Mouse (Mus musculus): ENCODE results near the gene Ctnna3.
A peak's percentile ranks its signal among the peaks of the same experiment; 100 is the strongest.

Gene Ctnna3

DNA sequence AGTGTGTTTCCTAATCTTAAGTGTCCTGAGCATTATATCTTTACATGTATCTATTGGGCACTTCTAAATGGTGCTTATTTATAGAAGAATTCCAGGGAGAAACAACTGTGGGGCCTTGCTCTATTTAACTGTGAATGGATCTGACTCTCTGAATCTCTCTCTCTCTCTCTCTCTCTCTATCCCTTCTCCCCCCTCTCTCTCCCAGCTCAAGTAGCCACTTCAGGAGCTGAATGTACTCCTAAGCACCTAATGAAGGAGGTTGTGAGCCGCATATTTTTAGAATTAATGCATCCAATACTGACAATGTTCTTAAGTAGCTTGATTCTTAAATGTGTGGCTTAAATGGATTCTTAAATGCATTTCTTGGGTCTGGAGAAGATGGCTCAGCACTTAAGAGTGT is 521.6 kb downstream of the Ctnna3 start:
- DNase-seq, result no peak

DNA sequence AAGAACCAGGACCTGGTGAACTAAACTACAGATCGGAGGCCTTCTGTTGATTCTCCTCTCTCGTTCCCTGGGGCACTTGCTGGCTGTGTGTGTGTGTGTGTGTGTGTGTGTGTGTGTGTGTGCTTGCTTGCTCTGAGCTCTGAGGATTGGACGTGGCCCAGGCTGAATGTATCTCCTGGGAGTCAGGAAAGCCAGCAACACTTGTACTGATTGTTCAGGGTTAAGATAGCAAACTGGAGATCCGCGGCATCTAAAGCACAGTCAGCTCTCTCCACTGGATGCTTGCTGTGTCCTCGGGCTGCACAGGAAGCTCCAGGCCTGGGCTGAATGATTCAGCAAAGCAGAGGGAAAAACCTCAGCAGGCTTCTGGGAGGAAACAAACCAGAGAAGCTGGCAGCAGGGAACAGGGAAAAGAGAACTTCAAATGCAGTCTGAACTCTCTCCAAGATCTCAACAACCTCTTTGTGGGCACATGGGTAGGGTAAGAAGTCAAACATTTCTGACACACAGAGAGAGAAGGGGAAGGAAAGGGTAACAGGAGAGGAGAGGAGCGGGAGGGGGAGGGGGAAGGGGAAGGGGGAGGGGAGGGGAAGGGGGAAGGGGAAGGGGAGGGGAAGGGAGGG is 524.5 kb downstream of the Ctnna3 start:
- peak; percentile 57 to 58 for DNase-seq

DNA sequence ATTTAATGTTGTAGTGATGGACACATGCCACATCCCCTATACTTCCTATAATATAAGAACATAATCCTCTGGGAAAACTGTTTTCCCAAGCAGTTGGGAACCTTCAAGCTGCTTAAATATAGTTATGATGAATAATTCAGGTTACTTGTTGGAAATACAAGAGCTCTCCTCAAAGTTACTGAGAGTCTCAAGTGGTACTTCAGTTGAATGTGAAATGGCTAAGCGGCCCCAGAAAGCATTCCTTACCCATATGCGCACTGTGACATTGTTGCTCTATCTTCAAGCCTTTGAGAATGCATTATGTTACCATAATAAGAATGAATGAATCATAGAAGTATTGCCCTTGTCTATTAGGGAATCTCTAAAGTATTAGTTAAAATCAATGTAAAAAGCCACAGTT is 542.4 kb downstream of the Ctnna3 start:
- DNase-seq, result no peak

DNA sequence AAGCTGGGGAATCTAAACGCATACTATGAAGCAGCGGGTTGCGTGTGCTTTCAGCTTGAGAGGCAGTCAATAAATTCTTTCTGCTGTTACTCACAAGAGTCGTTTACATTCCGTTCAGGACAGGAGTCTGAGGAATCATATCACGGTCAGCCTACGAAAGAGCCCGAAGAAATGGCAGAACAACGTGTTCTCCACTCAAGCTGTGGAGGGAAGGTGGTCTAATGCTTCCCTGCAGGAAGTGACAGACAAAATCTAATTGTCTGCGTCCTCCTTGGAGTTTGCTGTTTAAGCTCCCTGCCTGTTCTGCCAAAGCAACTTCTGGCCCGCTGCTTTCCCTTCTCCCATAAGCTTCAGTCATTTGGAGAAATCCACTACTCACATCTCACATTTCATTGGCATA is 548.2 kb downstream of the Ctnna3 start:
- DNase-seq, result no peak

DNA sequence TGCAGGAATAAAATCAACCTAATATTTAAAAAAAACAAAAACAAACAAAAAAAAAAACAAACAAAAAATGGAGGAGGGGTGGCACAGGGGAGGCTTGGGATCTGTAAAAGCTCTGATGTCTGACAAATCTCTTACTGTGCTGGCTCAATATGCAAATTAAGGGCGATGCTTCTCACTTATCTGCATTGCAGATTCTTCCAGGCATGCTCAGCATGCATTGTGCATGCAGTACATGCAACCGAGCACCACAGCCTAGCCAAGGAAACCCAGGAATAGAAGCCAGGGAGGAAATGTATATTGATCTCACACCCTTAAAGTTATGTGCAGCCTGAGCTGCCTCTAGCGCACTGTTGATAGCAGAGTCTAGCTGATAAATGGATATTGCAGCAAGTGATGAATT is 548.6 kb downstream of the Ctnna3 start:
- DNase-seq, result no peak

DNA sequence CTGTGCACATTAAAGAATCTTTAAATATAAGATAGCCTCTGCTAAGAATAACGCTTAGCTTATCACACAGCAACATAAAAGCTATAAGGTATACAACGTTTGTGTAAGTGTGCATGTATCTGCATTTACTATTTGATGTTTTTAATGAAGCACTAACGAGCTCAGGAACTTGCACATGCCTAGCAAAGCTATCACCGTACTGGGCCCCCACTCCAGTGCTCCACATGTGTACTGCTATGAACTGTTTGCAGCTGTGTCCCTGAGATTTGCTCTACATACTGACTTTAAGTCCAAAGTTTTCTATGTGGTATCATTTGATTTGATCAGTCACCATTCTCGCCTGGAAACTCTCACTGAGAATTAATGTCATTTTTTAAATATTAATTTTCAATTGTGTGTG is 549.1 kb downstream of the Ctnna3 start:
- no peak for DNase-seq

DNA sequence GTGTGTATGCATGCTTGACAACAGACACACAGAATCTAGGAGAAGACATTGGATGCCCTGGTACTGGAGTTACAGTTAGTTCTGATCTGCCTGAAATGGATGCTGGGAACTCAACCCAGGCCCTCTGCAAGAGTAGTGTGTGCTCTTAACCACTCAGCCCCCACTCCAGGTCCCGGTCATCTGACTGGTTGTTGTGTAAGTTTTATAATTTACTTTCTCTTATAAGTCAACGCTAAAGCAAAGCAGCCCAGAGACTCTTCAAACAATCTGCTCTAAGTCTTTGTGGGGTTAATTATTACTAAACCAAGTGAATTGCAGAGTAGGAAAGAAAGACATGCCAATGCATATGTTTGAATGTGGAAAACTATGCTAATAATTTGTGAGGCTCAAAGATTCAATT is 549.5 kb downstream of the Ctnna3 start:
- DNase-seq, result no peak

DNA sequence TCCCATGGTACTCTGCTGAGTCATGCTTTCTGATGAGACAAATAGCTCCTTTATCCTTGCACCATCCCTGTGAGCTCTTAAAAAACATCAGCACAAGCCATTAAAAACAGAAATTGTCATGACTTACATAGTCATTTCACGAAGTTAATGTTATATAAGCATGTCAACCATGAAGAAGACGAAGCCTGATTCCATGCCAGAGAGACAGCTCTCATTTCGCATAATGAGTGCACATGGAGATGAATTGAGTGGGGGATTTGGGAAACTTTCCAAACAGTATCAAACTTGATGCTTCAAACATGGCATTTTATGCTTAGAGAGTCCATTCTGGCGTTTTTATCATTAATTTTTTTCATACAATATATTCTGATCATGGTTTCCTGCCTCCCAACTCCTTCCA is 555.7 kb downstream of the Ctnna3 start:
- no peak for DNase-seq

DNA sequence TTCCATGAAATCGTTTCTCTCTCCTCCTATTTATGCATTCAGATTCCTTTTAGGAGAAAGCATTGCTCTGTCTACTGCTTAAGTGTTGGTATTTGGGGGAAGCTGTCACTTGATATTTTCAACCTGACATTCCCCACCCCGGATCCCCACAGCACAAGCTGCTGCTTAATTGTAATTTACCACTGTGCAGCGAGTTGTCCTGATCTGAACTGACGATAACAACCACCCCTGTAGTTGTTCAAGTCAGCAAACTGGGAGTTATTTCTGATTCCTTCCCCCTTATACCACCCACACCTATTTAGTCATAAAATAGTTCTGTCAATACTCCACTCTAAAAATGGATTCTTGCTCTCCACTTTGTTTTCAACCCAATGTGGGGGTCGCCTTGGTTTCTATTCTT is 564.4 kb downstream of the Ctnna3 start:
- no peak for DNase-seq

DNA sequence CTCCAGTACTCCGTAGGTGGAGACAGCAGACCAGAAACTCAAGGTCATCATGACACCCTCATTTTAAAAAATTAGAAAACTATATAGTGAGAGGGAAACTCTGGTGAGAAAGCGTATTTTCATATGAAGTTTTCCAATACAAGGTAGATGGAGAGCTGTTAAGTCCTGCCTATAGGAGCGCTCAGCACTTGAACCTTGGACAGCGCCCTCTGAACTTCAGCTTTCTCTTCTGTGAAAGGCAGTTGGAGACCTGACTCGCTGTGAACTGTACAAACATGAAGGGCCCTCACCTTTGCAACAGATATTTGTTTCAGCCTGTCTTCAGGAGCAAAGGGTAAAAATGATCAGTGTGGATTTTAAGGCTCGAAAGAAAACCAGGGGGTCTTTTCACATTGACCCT is 571.6 kb downstream of the Ctnna3 start:
- no peak for DNase-seq

DNA sequence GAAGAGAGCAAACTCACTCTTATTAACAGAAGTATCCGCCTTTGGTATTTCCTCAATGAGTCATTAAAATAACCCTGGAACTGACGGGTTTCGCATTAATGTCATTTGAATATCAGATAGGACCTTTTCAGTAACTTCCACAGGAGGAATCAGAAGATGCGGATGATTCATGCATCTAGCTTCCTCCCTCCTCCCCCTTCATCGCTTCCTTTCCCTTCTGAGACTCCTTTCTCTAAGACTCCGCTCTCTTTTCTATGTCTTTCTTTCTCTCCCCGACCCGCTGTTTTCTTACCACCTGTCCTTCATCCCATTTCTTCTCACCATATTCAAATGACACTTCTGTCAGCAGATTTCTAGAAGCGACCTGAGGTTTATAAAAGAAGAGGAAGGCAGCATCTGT is 572.1 kb downstream of the Ctnna3 start:
- no peak for DNase-seq

DNA sequence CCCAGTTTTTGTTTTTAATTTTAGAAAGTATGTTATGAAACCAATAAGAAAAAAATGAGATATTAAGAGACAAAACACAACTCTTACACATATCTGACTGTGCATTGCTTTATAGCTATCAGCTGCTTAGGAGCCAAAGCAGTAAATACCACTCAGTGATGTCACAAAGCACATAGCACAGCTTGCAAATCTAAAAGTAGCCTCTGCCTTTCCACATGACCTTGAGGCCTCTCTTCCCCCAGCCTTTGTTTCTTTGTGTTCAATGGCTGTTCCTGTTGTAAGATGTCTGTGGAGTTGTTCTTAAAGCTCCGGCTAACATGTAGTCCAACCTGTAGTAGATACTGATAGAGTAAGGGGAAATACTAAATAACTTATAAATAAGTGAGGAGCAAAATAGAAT is 590.4 kb downstream of the Ctnna3 start:
- no peak for DNase-seq

DNA sequence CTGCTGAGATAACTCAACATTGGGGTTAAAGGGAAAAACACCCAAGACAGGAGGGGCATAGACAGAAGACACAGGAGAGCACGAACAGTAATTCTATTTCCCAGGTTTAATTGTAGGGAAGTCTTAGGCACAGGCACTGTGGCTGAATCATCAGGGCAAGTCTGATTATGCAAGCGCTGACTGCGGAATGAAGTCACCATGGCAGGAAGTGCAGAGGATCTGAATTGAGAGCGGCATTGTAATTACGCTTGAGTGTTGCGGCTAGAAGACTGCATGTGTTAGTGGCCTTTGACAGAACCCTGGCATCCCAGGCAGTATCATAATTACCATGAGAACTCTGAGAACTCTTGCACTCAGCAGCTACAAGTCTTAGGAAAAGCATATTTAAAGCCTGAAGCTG is 593.4 kb downstream of the Ctnna3 start:
- no peak for DNase-seq

DNA sequence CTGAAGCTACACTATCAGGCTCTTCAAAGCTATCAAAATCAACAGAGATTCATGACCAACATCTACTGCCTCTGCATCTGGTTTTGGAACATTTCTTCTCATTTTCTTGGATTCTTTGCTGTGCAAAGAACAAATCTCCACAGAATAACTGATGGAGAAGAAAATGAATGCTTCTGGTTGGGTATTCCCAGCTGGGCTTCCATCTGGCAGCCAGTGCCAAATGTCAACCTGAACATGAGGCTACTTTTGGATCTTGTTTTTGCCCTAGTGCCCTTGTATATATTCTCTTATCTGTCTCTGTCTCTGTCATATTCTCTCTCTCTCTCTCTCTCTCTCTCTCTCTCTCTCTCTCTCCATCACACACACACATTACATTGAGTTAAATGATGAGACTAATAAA is 601.0 kb downstream of the Ctnna3 start:
- peak; percentile 14 to 43 for DNase-seq

DNA sequence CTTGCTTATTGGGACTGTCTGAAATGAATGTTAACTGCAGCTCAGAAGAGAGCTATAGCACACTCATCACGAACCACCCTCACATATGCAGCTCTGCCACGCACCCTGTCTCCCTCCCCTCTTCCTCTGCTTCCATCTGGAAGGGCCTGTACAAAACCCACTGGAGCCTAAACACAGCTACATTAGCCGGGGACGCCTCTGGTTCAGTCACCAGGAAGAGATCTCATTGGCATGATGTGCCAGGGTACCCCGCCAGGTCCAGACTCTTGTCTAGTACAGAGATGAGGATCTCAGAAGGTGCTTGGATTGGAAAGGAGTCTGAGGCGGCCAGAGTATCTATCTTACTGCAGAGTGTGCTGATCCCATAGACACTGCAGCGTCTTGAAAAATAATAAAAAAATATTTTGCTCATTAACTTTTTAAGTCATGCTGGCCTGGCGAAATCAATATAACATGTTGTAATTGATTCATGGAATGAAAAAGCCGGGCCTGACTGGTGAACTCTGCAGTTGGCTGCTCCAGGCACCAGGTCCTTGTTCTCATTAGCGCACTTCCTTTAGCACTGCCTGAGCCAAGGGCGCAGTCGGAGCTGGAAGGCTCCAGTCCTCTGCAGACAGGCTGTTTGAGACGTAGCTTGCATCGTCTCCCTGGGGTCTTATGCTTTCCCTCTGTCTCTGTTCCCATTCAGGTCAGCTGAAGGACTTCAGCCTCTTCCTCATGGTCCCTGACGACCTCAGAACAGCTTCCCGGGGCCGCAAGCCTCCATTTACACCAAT is 610.0 kb downstream of the Ctnna3 start:
- peak; percentile 89 to 93 for DNase-seq

DNA sequence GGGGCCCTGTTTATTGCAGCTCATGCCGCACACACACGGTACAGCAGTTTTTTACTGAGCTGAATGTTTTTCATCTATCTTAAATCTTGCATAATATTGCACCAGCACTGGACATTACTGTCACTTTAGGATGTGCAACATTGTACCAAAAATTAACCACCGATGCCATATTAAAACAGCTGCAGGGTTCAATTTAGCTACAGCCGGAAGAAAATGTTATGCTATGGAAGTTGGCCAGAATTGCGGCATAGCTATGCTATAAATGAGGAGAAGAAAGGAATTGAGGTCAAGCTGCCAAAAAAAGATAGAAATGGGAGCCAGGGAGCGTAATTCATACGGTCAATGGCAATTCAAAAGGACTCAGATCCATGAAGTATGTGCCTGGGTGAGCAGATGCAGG is 611.3 kb downstream of the Ctnna3 start:
- peak in 1 of 2 experiments; percentile 56 for DNase-seq

DNA sequence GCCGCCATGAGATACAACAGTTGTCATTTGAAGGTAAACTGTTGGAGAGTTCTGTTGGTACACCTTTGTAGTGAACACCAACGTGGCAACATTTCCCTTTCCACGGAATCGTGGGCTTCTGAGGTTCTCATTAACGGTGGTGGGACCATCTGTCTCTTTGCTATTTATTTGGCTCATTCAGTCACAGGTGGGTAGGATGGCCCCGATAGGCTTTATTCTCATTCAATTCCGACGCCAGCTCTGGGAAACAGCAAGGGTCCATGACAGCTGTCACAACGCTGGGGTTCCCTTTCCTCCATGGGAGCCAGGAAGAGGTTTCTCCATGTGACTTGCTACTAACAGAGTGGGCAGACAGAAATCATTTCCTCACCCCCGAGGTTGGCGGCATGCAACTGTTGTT is 612.0 kb downstream of the Ctnna3 start:
- peak; percentile 79 to 88 for DNase-seq

DNA sequence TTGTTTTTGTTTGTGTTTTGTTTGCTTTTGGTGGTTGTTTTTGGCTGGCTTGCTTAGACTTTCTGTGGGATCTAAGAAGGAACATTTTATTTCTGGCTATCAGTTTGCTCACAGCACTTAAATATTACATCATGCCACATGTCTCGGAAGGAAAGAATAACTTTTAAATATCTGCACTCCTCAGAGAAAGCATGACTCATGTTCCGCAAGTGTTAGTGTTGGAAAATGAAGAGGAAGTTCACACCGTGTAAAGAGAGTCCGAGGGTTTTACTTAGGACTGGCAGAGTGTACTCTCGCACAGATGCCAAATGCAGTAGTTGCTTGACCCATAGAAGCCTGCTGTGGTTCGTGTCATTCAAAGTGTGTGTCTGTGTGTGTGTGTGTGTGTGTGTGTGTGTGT is 619.3 kb downstream of the Ctnna3 start:
- no peak for DNase-seq

DNA sequence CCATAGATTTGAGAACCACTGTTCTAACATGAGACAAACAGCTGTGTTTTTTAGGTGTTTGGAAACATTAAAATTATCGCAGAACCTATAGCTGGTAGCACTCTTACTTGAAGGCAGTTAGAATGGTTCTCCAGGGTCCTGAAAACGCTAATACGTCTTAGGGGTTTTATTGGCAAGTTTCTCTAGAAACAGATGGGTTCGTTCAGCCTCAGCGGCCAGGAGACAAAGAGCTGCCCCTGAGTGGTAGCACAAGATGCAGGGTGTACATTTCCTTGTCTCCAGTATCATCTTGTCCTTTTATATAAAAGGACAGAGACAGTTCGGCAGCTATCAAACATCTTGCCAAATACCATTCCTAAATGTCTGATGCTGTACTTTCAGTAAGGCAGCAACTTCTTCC is 620.0 kb downstream of the Ctnna3 start:
- peak in 1 of 2 experiments; percentile 67 for DNase-seq

DNA sequence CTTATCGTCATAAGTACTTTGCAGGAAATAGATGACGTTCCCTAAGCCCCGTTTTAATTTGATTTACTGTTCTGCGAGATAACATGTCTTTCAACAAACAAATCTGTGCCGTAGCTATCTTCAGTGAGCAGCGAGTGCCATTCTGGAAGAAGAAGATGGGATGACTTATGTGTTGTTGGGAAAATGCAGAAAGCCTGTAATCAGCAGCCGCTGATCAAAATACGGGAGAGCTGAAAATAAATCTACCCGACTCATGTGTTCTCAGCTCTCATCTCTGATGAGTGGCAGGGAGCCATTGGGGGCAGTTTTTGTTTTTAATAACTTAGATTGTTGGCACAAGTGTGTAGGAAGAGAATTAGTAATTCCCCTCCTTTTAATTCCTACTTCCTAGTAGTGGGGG is 633.8 kb downstream of the Ctnna3 start:
- no peak for DNase-seq

DNA sequence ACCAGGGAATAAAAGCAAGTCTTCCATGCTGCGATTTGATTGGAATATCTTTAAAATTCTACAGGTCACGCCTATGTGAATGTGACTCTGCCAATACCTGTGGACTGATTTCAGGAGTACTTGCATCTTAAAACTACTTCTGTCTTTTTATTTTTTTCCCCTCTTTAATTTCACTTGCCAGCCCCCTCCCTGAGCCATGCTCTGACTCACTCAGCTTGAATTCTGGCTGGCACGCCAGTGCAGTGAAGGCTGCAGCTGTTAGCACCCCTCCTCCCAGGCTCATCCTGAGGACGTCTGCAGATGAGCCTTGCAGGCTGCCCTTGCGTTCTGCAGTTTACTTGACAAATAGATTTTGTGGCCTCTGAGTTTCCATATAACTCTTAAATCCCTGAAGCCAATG is 646.0 kb downstream of the Ctnna3 start:
- DNase-seq, result peak; percentile 42 to 65

DNA sequence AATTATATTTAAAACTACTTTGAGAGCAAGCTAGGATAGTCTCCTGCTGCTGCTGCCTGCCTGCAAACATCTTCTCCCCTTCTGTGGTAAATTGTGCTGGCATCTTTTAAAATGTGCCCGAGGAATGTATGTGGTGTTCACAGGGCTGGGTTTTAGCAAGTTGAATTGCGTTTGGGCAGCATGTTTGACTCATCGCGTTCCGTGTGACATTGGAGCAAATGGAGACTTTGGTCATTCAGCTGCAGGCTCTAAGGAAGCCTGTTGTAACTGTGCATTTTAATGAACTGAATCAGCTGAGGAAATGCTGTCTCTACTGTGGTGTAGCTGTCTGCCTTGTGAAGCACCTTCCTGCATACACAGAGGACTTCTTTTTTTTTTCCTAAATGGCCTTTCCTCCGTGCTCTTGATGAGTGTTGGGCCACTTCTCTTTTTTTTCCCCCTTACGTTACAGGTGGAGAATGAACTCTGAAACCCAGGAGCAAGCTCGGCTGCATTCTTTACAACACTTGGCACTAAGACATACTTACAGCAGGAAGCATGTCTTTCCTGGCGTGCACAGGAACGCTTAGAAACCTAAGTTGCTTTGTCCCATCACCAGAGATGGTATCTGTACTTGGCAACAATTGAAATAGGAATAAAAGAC is 646.6 kb downstream of the Ctnna3 start:
- DNase-seq, result no peak

DNA sequence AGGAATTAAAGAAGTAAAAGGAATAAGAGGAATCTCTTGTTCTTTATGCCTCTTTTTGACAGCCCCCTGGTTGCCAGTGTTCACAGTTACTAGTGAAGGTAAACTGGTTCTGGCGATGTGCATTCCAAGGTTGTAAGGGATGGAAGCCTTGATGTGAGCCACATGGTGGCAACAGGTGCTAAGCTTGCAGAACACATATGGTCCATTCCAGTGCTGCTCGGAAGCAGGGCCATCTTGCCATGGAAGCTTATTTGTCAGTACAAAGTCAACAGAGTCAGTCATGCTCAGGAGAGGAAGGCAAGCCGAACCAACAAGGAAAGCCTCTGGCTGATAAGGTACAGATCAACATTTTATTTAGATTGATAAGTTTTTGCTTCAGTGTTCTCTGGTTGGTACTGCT is 652.4 kb downstream of the Ctnna3 start:
- peak in 1 of 2 experiments; percentile 42 for DNase-seq

DNA sequence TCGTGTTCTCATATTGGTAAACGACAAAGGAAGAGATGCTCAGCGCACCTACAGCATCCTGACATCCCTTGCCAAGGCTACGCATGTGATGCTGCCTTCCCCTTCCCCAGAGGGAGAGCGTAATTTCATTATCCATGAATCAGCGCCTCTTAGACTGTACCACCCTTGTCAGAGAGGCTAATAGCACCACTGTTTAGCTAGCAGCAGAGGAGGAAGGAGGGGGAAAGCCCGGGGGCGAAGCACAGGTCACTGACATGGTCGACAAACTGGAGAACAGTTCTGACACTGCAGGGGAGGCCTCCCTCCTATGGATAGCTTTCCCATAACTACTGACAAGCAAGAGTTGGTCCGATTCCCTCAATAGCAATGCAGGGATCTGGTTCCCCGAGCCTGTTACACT is 653.9 kb downstream of the Ctnna3 start:
- DNase-seq, result peak; percentile 38 to 66
